23 mouse cellular contexts compared by ENCODE assay signal in genomic region chr8:120912463-120912862, GRCm38 (mm10).
DNase-seq lines count a peak whose midpoint lies in the region; ATAC-seq and TF ChIP-seq lines count a peak whose summit lies in the region.
"Had no signal": no experiment of that assay in that cellular context is flagged by ENCODE, and none has a peak within 500 bp of the region (broad histone marks: within the 10 kb centered on the region; RNA-seq: fewer than 3 reads in every experiment).

No protein-coding gene starts in this region.

- H3K36me3 ChIP-seq in lung, embryonic 14.5 days (ENCODE audit: insufficient read depth) = no peaks in the 10 kb centered on the region
- no peaks in the 10 kb centered on the region for H3K36me3 ChIP-seq in limb, embryonic 11.5 days (ENCODE audit: control insufficient read depth, insufficient read depth, low read length)
- H3K36me3 ChIP-seq in forebrain, embryonic 15.5 days = no peaks in the 10 kb centered on the region
- H3K36me3 ChIP-seq: embryonic facial prominence, embryonic 13.5 days; forebrain, embryonic 12.5 days; G1E; heart, embryonic 13.5 days; hindbrain, embryonic 13.5 days had no signal

- H3K9me3 ChIP-seq in lung, embryonic 14.5 days (ENCODE audit: low read depth, low read length) = no peaks in the 10 kb centered on the region
- H3K9me3 ChIP-seq in limb, embryonic 11.5 days (ENCODE audit: control insufficient read depth, low read length) = no peaks in the 10 kb centered on the region
- H3K9me3 ChIP-seq in forebrain, embryonic 15.5 days = no peaks in the 10 kb centered on the region
- H3K9me3 ChIP-seq: embryonic facial prominence, embryonic 13.5 days; forebrain, embryonic 12.5 days; heart, embryonic 13.5 days; hindbrain, embryonic 13.5 days had no signal

- no peak for TF ChIP-seq CTCF in lung, embryonic 14.5 days (IDR thresholded peaks at IDR 0.05; ENCODE audit: low read depth)

- 22% methylated on average over 6 of the region's 6 CpGs for WGBS in lung, embryonic 14.5 days
- WGBS in limb, embryonic 11.5 days = 15% methylated on average over 6 of the region's 6 CpGs
- WGBS in forebrain, embryonic 15.5 days = 44% methylated on average over 6 of the region's 6 CpGs

- peaks cover 8% of the 10 kb centered on the region; the same call in 1 of the 2 replicates for H3K4me1 ChIP-seq in lung, embryonic 14.5 days (ENCODE audit: insufficient read depth)
- H3K4me1 ChIP-seq in limb, embryonic 11.5 days (ENCODE audit: control insufficient read depth, insufficient read depth, low read length) = peaks cover 26% of the 10 kb centered on the region
- no peaks in the 10 kb centered on the region for H3K4me1 ChIP-seq in forebrain, embryonic 15.5 days
- H3K4me1 ChIP-seq: forebrain, embryonic 12.5 days had no signal

- no peak overlapping the region for H3K4me3 ChIP-seq in lung, embryonic 14.5 days (ENCODE audit: low read depth, low read length)
- H3K4me3 ChIP-seq in limb, embryonic 11.5 days (ENCODE audit: low read depth, low read length) = no peak overlapping the region
- no peak overlapping the region for H3K4me3 ChIP-seq in forebrain, embryonic 15.5 days
- H3K4me3 ChIP-seq: embryonic facial prominence, embryonic 13.5 days; forebrain, embryonic 12.5 days; heart, embryonic 13.5 days; hindbrain, embryonic 13.5 days had no signal

- H3K27ac ChIP-seq in lung, embryonic 14.5 days (ENCODE audit: low read depth) = no peak overlapping the region
- H3K27ac ChIP-seq in limb, embryonic 11.5 days (replicated peaks; ENCODE audit: low read depth, low read length) = no peak overlapping the region
- H3K27ac ChIP-seq in forebrain, embryonic 15.5 days (replicated peaks) = no peak overlapping the region
- H3K27ac ChIP-seq: embryonic facial prominence, embryonic 13.5 days; forebrain, embryonic 12.5 days; heart, embryonic 13.5 days; hindbrain, embryonic 13.5 days; hindbrain, postnatal 0 days had no signal

- peak; percentile 36; the same call in 1 of the 2 replicates for ATAC-seq in lung, embryonic 14.5 days (ENCODE audit: insufficient read depth)
- no peak for ATAC-seq in limb, embryonic 11.5 days (ENCODE audit: insufficient number of reproducible peaks, low FRiP score, low TSS enrichment, low read depth)
- no peak for ATAC-seq in forebrain, embryonic 15.5 days (replicated peaks)
- ATAC-seq: CD4-positive, CD25-positive, alpha-beta regulatory T cell, adult 4 months; forebrain, postnatal 0 days; hindbrain, postnatal 0 days had no signal

- H3K4me2 ChIP-seq in lung, embryonic 14.5 days = no peak overlapping the region
- H3K4me2 ChIP-seq in limb, embryonic 11.5 days (ENCODE audit: low read depth, severe bottlenecking) = no peak overlapping the region
- no peak overlapping the region for H3K4me2 ChIP-seq in forebrain, embryonic 15.5 days (replicated peaks)
- H3K4me2 ChIP-seq: embryonic facial prominence, embryonic 13.5 days; forebrain, embryonic 12.5 days; heart, embryonic 13.5 days; hindbrain, embryonic 13.5 days had no signal

- DNase-seq in embryo, embryonic 10 days (ENCODE audit: low spot score) = peak; percentile 56
- no peak for DNase-seq in embryo, embryonic 9.5 days (ENCODE audit: extremely low spot score)
- peak; percentile 58 for DNase-seq in lung, embryonic 14.5 days
- no peak for DNase-seq in lung, postnatal 10 days
- peak; percentile 23 for DNase-seq in limb, embryonic 11.5 days (ENCODE audit: low spot score)
- DNase-seq in spleen, postnatal 36 days (ENCODE audit: low spot score in 2 of 2) = no peak
- DNase-seq: adrenal gland, postnatal 14 days; B cell, adult 2 months; cerebellum, adult 11-12 months; cerebellum, adult 9-10 months; cerebellum, postnatal 25 days; forebrain, postnatal 0 days; gastrocnemius, postnatal 25 days; heart, postnatal 36 days; kidney, adult 11 months had no signal

- H3K9ac ChIP-seq in lung, embryonic 14.5 days = no peak overlapping the region
- H3K9ac ChIP-seq in limb, embryonic 11.5 days (ENCODE audit: low read length) = no peak overlapping the region
- H3K9ac ChIP-seq in forebrain, embryonic 15.5 days (replicated peaks) = no peak overlapping the region
- H3K9ac ChIP-seq: embryonic facial prominence, embryonic 13.5 days; forebrain, embryonic 12.5 days; forebrain, postnatal 0 days; heart, embryonic 13.5 days; hindbrain, embryonic 13.5 days had no signal

- no peaks in the 10 kb centered on the region for H3K27me3 ChIP-seq in lung, embryonic 14.5 days (ENCODE audit: insufficient read depth, low read length)
- peaks cover 4% of the 10 kb centered on the region; the same call in 1 of the 2 replicates for H3K27me3 ChIP-seq in limb, embryonic 11.5 days (ENCODE audit: control insufficient read depth, insufficient read depth, low read length)
- H3K27me3 ChIP-seq in forebrain, embryonic 15.5 days = no peaks in the 10 kb centered on the region

Comparison
In these comparisons a context has a peak if more than half of its experiments do, and no peak if none do; other contexts are left out.
1. DNase-seq: peak in embryo, embryonic 10 days (single experiment), lung, embryonic 14.5 days (single experiment) and limb, embryonic 11.5 days (single experiment); none in embryo, embryonic 9.5 days (single experiment), lung, postnatal 10 days (single experiment) and spleen, postnatal 36 days (0 of 2).